Mouse (Mus musculus): ENCODE data around the gene Slc25a4. TPM values are rescaled to one million over a fixed set of nuclear protein-coding genes. Genes with fewer than 3 reads are reported as not detected.

The Slc25a4 gene
- polyA plus RNA-seq, 1 experiment from 2014 or later = 525 TPM

DNA sequence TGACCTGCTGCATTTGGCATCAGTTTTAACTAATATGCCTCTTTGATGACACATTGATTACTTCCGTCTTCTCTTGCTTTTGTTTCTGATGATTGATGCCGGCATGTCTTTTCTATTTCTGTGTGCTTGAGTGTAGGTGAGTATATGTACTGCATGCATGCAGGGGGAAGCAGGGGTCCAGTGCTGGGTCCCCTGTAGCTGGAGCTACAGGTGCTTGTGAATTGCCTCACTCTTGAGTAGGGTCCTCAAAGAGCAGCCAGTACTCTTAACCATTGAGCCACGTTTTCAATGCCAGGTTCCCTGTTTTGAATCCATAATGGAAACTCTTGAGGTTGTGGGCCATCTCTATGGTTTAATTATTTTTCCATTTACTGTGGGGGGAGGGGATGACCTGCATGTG, 6.8 kb downstream of the Slc25a4 start:
- no peaks in the 10 kb centered on the region for H3K9me3 ChIP-seq
- H3K36me3 ChIP-seq = peaks cover 71% of the 10 kb centered on the region
- ATAC-seq (ENCODE audit: insufficient number of reproducible peaks, insufficient read depth, low FRiP score, low TSS enrichment) = no peak
- no peak overlapping the region for H3K4me2 ChIP-seq (replicated peaks)
- H3K4me3 ChIP-seq = no peak overlapping the region
- no peak overlapping the region for H3K9ac ChIP-seq
- WGBS = 85% methylated on average over 3 of the region's 3 CpGs
- H3K27me3 ChIP-seq = no peaks in the 10 kb centered on the region
- no peak overlapping the region for H3K27ac ChIP-seq
- peaks cover 29% of the 10 kb centered on the region for H3K4me1 ChIP-seq

DNA sequence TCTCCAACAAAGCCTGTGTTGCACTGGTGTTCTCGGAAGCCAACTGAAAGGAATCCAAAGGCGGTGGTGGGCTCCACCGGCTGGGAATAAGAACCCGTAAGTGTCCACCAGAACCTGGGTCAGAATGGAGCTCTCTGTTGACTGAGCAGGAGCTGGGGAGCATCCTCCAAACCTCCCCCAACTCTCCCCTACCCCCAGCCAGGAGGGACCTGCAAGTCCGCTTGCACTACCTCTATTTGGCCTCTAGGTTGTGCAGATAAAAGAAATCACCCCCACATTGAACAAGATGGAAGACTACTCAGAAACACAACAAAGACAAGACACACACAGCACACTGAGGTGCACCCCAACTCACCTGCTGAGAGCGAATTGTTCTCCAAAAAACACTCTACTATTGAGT, 8.7 kb downstream of the Slc25a4 start:
- Histone ChIP-seq H3K9me3 (no peaks in the 10 kb centered on the region), H3K4me2 (replicated peaks) (no peak overlapping the region), H3K36me3 (peaks cover 55% of the 10 kb centered on the region), H3K4me1 (peaks cover 12% of the 10 kb centered on the region; the same call in 1 of the 2 replicates), H3K27me3 (no peaks in the 10 kb centered on the region), H3K4me3 (no peak overlapping the region), H3K9ac (no peak overlapping the region), H3K27ac (no peak overlapping the region)
- no peak for ATAC-seq (ENCODE audit: insufficient number of reproducible peaks, insufficient read depth, low FRiP score, low TSS enrichment)
- WGBS = 86% methylated on average over 6 of the region's 6 CpGs

DNA sequence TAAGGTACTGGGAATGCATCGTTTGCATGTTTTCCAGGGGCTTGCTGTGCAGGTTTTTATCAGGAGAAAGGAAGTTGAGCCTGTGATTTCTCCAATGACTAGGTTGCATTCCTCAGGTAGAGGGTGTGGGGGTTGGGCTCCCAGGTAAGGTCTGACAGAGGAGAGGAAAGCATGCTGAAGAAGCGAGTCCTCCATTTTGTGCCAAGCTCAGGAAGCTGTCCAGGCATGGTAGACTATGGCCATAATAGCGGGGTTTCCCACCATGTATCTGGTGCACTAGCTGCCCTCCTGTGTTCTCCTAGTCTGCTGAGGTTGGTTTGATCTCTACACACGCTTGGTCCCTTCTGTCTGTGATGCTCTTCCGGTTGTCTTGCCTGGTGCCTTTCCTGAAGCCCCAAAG, 13.4 kb downstream of the Slc25a4 start:
- H3K4me1 ChIP-seq = no peaks in the 10 kb centered on the region
- H3K27me3 ChIP-seq = no peaks in the 10 kb centered on the region
- WGBS = 82% methylated on average over 5 of the region's 5 CpGs
- no peak overlapping the region for H3K4me3 ChIP-seq
- H3K9ac ChIP-seq = no peak overlapping the region
- no peak overlapping the region for H3K4me2 ChIP-seq (replicated peaks)
- H3K9me3 ChIP-seq = no peaks in the 10 kb centered on the region
- peaks cover 33% of the 10 kb centered on the region for H3K36me3 ChIP-seq
- H3K27ac ChIP-seq = no peak overlapping the region
- no peak for ATAC-seq (ENCODE audit: insufficient number of reproducible peaks, insufficient read depth, low FRiP score, low TSS enrichment)

DNA sequence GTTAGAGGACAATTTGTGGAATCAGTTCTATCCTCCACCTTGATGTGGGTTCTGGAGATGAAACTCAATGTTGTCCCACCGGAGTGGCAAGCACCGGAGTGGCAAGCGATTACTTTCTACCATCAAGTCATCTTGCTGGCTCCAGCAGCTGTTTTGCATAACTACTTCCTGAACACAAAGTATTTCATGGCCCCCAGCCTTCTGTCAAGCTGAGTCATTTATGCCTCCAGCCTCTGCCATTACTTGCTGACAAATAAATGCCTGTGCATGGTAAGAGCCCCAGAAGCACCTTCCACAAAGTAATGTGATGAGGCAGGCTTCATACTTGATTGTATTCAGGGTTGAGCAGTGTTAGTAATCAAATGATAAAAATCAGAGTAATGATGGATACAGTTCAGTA, 14.2 kb downstream of the Slc25a4 start:
- no peak for ATAC-seq (ENCODE audit: insufficient number of reproducible peaks, insufficient read depth, low FRiP score, low TSS enrichment)
- no peak overlapping the region for H3K27ac ChIP-seq
- H3K4me2 ChIP-seq (replicated peaks) = no peak overlapping the region
- H3K36me3 ChIP-seq = peaks cover 25% of the 10 kb centered on the region
- H3K9me3 ChIP-seq = no peaks in the 10 kb centered on the region
- no peak overlapping the region for H3K4me3 ChIP-seq
- H3K4me1 ChIP-seq = no peaks in the 10 kb centered on the region
- no peak overlapping the region for H3K9ac ChIP-seq
- no peaks in the 10 kb centered on the region for H3K27me3 ChIP-seq
- WGBS = 71% methylated on average over 3 of the region's 3 CpGs

DNA sequence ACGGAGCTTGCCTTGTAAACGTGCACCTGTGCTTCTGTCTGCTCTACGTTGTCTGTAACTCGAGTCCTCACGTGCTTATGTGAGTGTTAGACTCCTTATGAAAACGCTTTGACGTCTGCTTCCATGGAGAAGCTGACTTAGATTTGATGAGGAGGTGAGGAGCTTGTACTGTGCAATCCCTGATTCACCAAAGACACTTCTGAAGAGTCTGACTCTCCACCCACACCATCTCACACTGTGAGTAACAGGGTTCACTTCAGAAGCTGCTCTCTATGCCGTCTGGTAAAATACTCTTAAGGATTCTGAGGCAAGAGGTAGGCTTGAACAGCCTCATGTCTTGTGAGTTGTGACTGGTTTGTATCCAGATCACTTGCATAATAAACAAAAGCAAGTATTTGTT, 18.0 kb downstream of the Slc25a4 start:
- ATAC-seq (ENCODE audit: insufficient number of reproducible peaks, insufficient read depth, low FRiP score, low TSS enrichment) = no peak
- WGBS = 85% methylated on average over 8 of the region's 8 CpGs
- peaks cover 19% of the 10 kb centered on the region for H3K36me3 ChIP-seq

DNA sequence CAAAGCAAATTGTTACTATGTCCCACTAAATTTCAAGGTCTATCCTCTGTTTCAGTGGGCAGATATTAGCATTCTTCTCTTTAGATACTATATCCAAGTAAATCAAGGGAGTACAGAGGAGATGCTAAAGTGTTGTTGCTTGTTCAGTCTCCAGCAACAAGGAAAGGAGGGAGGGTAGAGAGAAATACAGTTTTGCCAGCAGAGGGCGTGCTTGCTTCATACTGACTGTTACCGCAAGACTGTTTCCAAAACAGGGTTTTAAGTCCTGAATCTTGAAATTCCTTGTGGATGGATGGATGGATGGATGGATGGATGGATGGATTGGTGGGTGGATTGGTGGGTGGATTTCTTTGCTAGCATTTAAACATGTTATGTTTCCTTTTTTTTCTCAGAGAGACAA, 25.7 kb downstream of the Slc25a4 start:
- no peak overlapping the region for H3K9ac ChIP-seq
- 0 out of 2 replicates have a peak, but pooled peaks cover 8% of the 10 kb centered on the region for H3K36me3 ChIP-seq
- H3K27me3 ChIP-seq = no peaks in the 10 kb centered on the region
- H3K9me3 ChIP-seq = no peaks in the 10 kb centered on the region
- H3K4me2 ChIP-seq (replicated peaks) = no peak overlapping the region
- ATAC-seq (ENCODE audit: insufficient number of reproducible peaks, insufficient read depth, low FRiP score, low TSS enrichment) = no peak
- H3K27ac ChIP-seq = no peak overlapping the region
- 8% methylated on average over 2 of the region's 2 CpGs for WGBS
- no peaks in the 10 kb centered on the region for H3K4me1 ChIP-seq
- H3K4me3 ChIP-seq = no peak overlapping the region

More for the DNA sequence above, 18.0 kb downstream of the Slc25a4 start:
- Histone ChIP-seq H3K9me3 (no peaks in the 10 kb centered on the region), H3K4me2 (replicated peaks) (no peak overlapping the region), H3K27ac (no peak overlapping the region), H3K4me3 (no peak overlapping the region), H3K4me1 (no peaks in the 10 kb centered on the region), H3K27me3 (no peaks in the 10 kb centered on the region), H3K9ac (no peak overlapping the region)

DNA sequence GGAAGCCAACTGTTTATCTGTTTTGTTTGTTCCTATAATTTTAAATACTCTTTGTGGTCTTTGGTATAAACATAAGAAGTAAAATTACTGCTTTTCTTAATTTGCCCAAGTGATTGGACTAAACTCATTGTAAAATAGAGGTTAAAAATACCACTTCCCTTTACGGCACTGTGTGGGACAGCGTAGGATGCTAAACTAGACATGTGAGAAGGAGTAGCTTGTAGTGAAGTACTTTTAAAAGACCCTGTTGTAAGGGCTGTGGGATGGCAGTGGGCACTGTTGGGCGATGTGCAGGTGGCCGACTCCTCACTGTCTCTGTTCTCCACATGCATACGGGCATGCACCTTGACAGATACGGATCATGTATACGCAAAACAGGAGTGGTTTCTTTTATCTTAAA, 30.9 kb downstream of the Slc25a4 start:
- H3K4me1 ChIP-seq = no peaks in the 10 kb centered on the region
- no peak for ATAC-seq (ENCODE audit: insufficient number of reproducible peaks, insufficient read depth, low FRiP score, low TSS enrichment)

DNA sequence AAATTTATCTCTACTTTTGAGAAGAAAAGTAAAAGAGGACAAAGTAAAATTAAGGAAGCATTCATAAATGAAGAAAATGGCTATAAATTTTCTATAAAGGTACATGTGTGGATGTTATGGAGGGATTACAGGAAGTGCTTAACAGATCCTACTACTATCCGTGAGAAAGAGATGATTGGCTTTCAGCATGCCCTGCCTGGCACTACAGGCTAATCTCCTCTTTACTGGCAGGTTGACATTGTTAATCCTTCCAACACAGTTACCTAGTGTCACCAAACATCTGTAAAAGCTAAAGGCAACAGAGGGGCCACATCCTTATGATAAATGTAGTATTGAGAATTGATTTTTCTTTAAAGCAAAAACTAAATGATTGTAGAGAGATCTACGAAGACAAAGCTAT, 37.4 kb downstream of the Slc25a4 start:
- Histone ChIP-seq H3K9ac (no peak overlapping the region), H3K4me3 (no peak overlapping the region), H3K27me3 (no peaks in the 10 kb centered on the region), H3K36me3 (peaks cover 10% of the 10 kb centered on the region), H3K4me1 (no peaks in the 10 kb centered on the region), H3K27ac (no peak overlapping the region), H3K4me2 (replicated peaks) (no peak overlapping the region), H3K9me3 (no peaks in the 10 kb centered on the region)
- 86% methylated on average over 2 of the region's 2 CpGs for WGBS
- ATAC-seq (ENCODE audit: insufficient number of reproducible peaks, insufficient read depth, low FRiP score, low TSS enrichment) = no peak

More for the DNA sequence above, 30.9 kb downstream of the Slc25a4 start:
- Histone ChIP-seq H3K27ac (no peak overlapping the region), H3K36me3 (peaks cover 3% of the 10 kb centered on the region; the same call in 1 of the 2 replicates), H3K4me3 (no peak overlapping the region), H3K9ac (no peak overlapping the region), H3K4me2 (replicated peaks) (no peak overlapping the region), H3K27me3 (no peaks in the 10 kb centered on the region), H3K9me3 (no peaks in the 10 kb centered on the region)
- 92% methylated on average over 7 of the region's 7 CpGs for WGBS

DNA sequence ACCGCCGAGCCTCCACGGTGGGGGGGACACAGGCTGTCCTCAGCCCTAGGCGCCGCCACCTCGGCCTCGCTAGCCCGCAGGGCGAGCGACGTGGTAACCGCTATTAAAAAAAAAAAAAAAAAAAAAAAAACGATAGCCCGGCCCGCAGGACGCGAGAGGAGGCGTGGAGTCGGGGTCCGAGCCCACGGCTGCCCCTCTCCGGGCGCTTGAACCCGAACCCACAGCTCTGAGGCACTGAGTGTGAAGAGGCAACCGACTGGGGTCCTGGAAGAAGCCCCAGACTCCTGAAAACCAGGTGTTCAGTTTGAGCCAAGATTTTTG, 47.3 kb downstream of the Slc25a4 start:
- peak overlapping the region; percentile 85 for H3K27ac ChIP-seq

DNA sequence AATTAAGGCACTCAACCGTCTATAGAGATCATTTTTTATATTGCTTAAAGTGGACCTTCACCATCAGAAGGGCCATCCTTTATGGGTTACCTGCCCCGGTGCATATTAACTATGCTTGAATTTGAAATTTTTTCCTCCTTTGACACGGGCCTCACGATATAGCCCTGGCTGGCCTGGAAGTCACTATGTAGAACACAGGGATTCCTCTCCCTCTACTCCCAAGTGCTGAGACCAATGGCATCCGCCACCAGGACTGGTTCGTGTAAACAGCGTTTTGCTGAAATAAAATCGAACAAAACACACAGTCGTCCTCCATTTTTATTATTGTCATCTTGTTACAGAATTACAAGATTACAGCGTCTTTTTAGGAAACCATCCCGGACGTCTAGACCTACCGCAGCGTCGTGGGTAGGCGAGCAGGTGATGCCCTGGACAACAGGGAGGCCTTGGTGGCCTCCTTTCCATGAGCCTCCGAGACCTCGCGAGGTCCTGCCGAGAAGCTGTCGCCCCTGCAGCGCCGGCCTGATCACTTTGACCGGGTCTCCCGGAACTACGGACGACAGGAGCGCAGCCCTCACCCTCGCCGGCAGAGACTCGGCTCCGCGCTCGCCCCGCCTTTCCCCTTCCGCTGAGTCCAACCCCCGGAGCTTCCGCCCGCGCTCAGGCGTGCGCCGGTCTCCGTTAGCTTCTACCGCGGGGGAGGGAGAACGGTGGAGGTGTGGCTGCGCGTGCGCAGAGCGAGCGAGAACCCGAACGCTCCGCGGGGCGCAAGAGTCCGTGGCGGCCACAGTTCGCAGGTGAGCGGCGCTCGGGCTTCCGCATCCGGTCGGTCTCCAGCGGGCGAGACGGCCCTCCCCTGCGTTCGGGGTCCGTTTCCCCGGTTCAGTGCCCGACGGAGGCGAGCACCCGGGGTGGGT, 47.9 kb downstream of the Slc25a4 start:
- Histone ChIP-seq H3K4me3 (peak overlapping the region; percentile 68), H3K27ac (peak overlapping the region; percentile 85), H3K4me1 (0 out of 2 replicates have a peak, but pooled peaks cover 4% of the 10 kb centered on the region), H3K4me2 (replicated peaks) (peak overlapping the region; percentile 56), H3K36me3 (no peaks in the 10 kb centered on the region), H3K27me3 (no peaks in the 10 kb centered on the region), H3K9me3 (no peaks in the 10 kb centered on the region), H3K9ac (peak overlapping the region; percentile 79)
- 2% methylated on average over 69 of the region's 77 CpGs for WGBS
- ATAC-seq (ENCODE audit: insufficient number of reproducible peaks, insufficient read depth, low FRiP score, low TSS enrichment) = peak; percentile 98

More for the DNA sequence above, 47.3 kb downstream of the Slc25a4 start:
- ATAC-seq (ENCODE audit: insufficient number of reproducible peaks, insufficient read depth, low FRiP score, low TSS enrichment) = peak; percentile 28; the same call in 1 of the 2 replicates
- H3K9me3 ChIP-seq = no peaks in the 10 kb centered on the region
- peak overlapping the region; percentile 79 for H3K9ac ChIP-seq
- 1% methylated on average over 24 of the region's 25 CpGs for WGBS
- 0 out of 2 replicates have a peak, but pooled peaks cover 4% of the 10 kb centered on the region for H3K4me1 ChIP-seq
- H3K4me2 ChIP-seq (replicated peaks) = peak overlapping the region; percentile 56
- H3K27me3 ChIP-seq = no peaks in the 10 kb centered on the region
- peak overlapping the region; percentile 68 for H3K4me3 ChIP-seq
- H3K36me3 ChIP-seq = no peaks in the 10 kb centered on the region
